Mouse (Mus musculus): ENCODE measurements around the gene Sytl2.
A peak's percentile ranks its signal among the peaks of the same experiment; 100 is the strongest.

Sytl2 gene

DNA sequence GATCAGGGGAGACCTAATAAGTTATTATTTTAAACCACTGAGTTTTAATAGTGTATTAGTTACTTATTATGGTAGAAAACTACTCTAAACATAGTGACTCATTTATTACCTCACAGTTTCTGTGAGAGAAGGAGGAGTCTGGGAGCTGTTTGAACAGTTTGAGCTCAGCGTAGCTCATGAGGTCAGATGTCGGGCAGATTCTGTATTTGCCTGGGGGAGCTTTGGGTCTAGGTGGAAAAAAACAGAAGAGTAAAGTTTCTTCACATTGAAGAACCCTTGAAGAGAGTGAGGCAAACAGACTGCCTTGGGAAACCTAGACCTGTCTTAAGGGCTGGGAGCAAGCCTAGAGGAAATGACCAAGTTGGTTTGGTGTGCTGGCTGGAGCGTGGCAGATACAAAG, 24.8 kb upstream of the Sytl2 start:
- Histone ChIP-seq H3K4me1 (replicated peaks; ENCODE audit: low read depth, low read length) (no peaks in the 10 kb centered on the region), H3K4me3 (replicated peaks; ENCODE audit: low read length) (no peak overlapping the region), H3K9me3 (ENCODE audit: low read length) (no peaks in the 10 kb centered on the region), H3K27me3 (ENCODE audit: insufficient read depth, low read length) (peaks cover 2% of the 10 kb centered on the region), H3K36me3 (ENCODE audit: insufficient read depth, low read length) (no peaks in the 10 kb centered on the region)
- no peak for TF ChIP-seq POU5F1 (IDR thresholded peaks at IDR 0.05; ENCODE audit: borderline replicate concordance, low read length)
- no peak for TF ChIP-seq CTCF (conservative IDR thresholded peaks at IDR 0.05; ENCODE audit: low read length)
- TF ChIP-seq NANOG (IDR thresholded peaks at IDR 0.05; ENCODE audit: borderline replicate concordance, low read length) = no peak

DNA sequence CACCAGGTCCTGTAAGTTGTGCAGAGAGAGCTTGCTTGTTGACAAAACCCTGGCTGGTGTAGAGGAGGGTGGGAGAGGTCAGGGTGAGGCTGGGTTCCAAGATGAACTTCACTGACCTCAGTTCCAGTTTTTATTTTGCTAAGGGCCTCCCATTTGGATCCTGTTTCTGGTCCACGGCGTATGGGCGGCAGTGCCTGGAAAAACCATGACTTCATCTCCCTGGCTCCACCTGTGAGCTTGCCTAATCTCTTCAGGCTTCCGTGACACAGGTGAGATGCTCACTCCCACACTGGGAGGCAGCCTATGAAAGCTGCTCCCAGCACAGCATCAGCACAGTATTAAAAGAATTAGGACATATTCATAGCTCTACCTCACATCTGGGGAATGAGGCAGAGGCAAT, 24.3 kb upstream of the Sytl2 start:
- Histone ChIP-seq H3K27me3 (ENCODE audit: insufficient read depth, low read length) (peaks cover 2% of the 10 kb centered on the region), H3K36me3 (ENCODE audit: insufficient read depth, low read length) (no peaks in the 10 kb centered on the region), H3K4me1 (replicated peaks; ENCODE audit: low read depth, low read length) (no peaks in the 10 kb centered on the region), H3K9me3 (ENCODE audit: low read length) (no peaks in the 10 kb centered on the region), H3K4me3 (replicated peaks; ENCODE audit: low read length) (no peak overlapping the region)
- no peak for TF ChIP-seq CTCF (conservative IDR thresholded peaks at IDR 0.05; ENCODE audit: low read length)
- TF ChIP-seq POU5F1 (IDR thresholded peaks at IDR 0.05; ENCODE audit: borderline replicate concordance, low read length) = no peak
- TF ChIP-seq NANOG (IDR thresholded peaks at IDR 0.05; ENCODE audit: borderline replicate concordance, low read length) = no peak

- no peak overlapping the region for H3K4me3 ChIP-seq (replicated peaks; ENCODE audit: low read length)
- H3K27me3 ChIP-seq (ENCODE audit: insufficient read depth, low read length) = no peaks in the 10 kb centered on the region; the same call in 1 of the 2 replicates
- no peaks in the 10 kb centered on the region for H3K9me3 ChIP-seq (ENCODE audit: low read length)
- TF ChIP-seq CTCF (conservative IDR thresholded peaks at IDR 0.05; ENCODE audit: low read length) (no peak), NANOG (IDR thresholded peaks at IDR 0.05; ENCODE audit: borderline replicate concordance, low read length) (no peak), POU5F1 (IDR thresholded peaks at IDR 0.05; ENCODE audit: borderline replicate concordance, low read length) (no peak)
- H3K36me3 ChIP-seq (ENCODE audit: insufficient read depth, low read length) = no peaks in the 10 kb centered on the region
- no peaks in the 10 kb centered on the region for H3K4me1 ChIP-seq (replicated peaks; ENCODE audit: low read depth, low read length)
Observed at GRCm38 (mm10) chr7:90279136-90279535, 22.9 kb upstream of the Sytl2 start.

DNA sequence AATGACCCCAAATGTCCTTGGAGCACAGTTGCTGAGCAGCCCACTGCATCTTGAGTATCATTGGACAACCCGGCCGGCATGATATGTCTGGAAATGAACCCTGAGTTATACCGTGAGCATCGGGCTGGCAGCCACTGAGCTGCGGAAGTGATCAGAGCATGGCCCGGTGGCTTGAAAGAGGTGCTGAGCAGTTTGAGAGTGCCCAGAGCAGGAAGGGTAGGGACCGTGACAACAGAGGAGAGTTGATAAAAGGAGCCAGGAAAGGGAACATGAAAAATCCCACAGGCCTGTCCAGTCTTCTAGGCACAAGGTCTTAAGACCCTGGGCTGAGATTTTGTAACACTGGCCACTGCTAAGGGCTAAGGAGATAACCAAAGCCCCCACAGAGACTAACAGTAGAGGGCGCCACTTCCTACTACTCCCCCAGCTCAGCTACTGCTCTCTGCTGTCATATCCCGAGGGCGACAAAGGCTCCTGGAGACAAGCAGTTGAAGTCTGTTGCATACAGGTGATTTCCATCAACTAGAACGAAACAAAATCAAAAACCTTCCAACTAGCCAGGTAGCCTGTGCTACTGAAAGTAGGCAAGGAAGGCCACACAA, 21.7 kb upstream of the Sytl2 start:
- Histone ChIP-seq H3K9me3 (ENCODE audit: low read length) (no peaks in the 10 kb centered on the region), H3K4me3 (replicated peaks; ENCODE audit: low read length) (no peak overlapping the region), H3K27me3 (ENCODE audit: insufficient read depth, low read length) (no peaks in the 10 kb centered on the region), H3K4me1 (replicated peaks; ENCODE audit: low read depth, low read length) (no peaks in the 10 kb centered on the region), H3K36me3 (ENCODE audit: insufficient read depth, low read length) (no peaks in the 10 kb centered on the region)
- no peak for TF ChIP-seq POU5F1 (IDR thresholded peaks at IDR 0.05; ENCODE audit: borderline replicate concordance, low read length)
- TF ChIP-seq NANOG (IDR thresholded peaks at IDR 0.05; ENCODE audit: borderline replicate concordance, low read length) = no peak
- peak; percentile 65 for TF ChIP-seq CTCF (conservative IDR thresholded peaks at IDR 0.05; ENCODE audit: low read length)

- Histone ChIP-seq H3K27me3 (ENCODE audit: insufficient read depth, low read length) (no peaks in the 10 kb centered on the region), H3K4me3 (replicated peaks; ENCODE audit: low read length) (no peak overlapping the region), H3K4me1 (replicated peaks; ENCODE audit: low read depth, low read length) (no peaks in the 10 kb centered on the region), H3K36me3 (ENCODE audit: insufficient read depth, low read length) (no peaks in the 10 kb centered on the region), H3K9me3 (ENCODE audit: low read length) (no peaks in the 10 kb centered on the region)
- TF ChIP-seq NANOG (IDR thresholded peaks at IDR 0.05; ENCODE audit: borderline replicate concordance, low read length) = no peak
- no peak for TF ChIP-seq POU5F1 (IDR thresholded peaks at IDR 0.05; ENCODE audit: borderline replicate concordance, low read length)
- no peak for TF ChIP-seq CTCF (conservative IDR thresholded peaks at IDR 0.05; ENCODE audit: low read length)
Observed at GRCm38 (mm10) chr7:90280878-90281277, 21.2 kb upstream of the Sytl2 start.

GRCm38 (mm10) chr7:90281759-90282546, 20.1 kb upstream of the Sytl2 start:
- TF ChIP-seq POU5F1 (IDR thresholded peaks at IDR 0.05; ENCODE audit: borderline replicate concordance, low read length) = no peak
- TF ChIP-seq NANOG (IDR thresholded peaks at IDR 0.05; ENCODE audit: borderline replicate concordance, low read length) = no peak
- no peak for TF ChIP-seq CTCF (conservative IDR thresholded peaks at IDR 0.05; ENCODE audit: low read length)
- H3K4me1 ChIP-seq (replicated peaks; ENCODE audit: low read depth, low read length) = no peaks in the 10 kb centered on the region
- no peaks in the 10 kb centered on the region for H3K9me3 ChIP-seq (ENCODE audit: low read length)
- H3K27me3 ChIP-seq (ENCODE audit: insufficient read depth, low read length) = no peaks in the 10 kb centered on the region
- no peaks in the 10 kb centered on the region for H3K36me3 ChIP-seq (ENCODE audit: insufficient read depth, low read length)
- no peak overlapping the region for H3K4me3 ChIP-seq (replicated peaks; ENCODE audit: low read length)

- Histone ChIP-seq H3K9me3 (ENCODE audit: low read length) (no peaks in the 10 kb centered on the region), H3K4me3 (replicated peaks; ENCODE audit: low read length) (no peak overlapping the region), H3K36me3 (ENCODE audit: insufficient read depth, low read length) (no peaks in the 10 kb centered on the region), H3K4me1 (replicated peaks; ENCODE audit: low read depth, low read length) (no peaks in the 10 kb centered on the region), H3K27me3 (ENCODE audit: insufficient read depth, low read length) (no peaks in the 10 kb centered on the region)
- TF ChIP-seq POU5F1 (IDR thresholded peaks at IDR 0.05; ENCODE audit: borderline replicate concordance, low read length) (no peak), CTCF (conservative IDR thresholded peaks at IDR 0.05; ENCODE audit: low read length) (no peak), NANOG (IDR thresholded peaks at IDR 0.05; ENCODE audit: borderline replicate concordance, low read length) (no peak)
Observed at GRCm38 (mm10) chr7:90282786-90283185, 19.3 kb upstream of the Sytl2 start.

- Histone ChIP-seq H3K4me3 (replicated peaks; ENCODE audit: low read length) (no peak overlapping the region), H3K27me3 (ENCODE audit: insufficient read depth, low read length) (no peaks in the 10 kb centered on the region), H3K9me3 (ENCODE audit: low read length) (no peaks in the 10 kb centered on the region), H3K4me1 (replicated peaks; ENCODE audit: low read depth, low read length) (no peaks in the 10 kb centered on the region), H3K36me3 (ENCODE audit: insufficient read depth, low read length) (no peaks in the 10 kb centered on the region)
- no peak for TF ChIP-seq POU5F1 (IDR thresholded peaks at IDR 0.05; ENCODE audit: borderline replicate concordance, low read length)
- no peak for TF ChIP-seq CTCF (conservative IDR thresholded peaks at IDR 0.05; ENCODE audit: low read length)
Observed at GRCm38 (mm10) chr7:90284793-90285192, 17.3 kb upstream of the Sytl2 start.
